Mouse (Mus musculus): ENCODE measurements around the gene Tbc1d10b.

DNA sequence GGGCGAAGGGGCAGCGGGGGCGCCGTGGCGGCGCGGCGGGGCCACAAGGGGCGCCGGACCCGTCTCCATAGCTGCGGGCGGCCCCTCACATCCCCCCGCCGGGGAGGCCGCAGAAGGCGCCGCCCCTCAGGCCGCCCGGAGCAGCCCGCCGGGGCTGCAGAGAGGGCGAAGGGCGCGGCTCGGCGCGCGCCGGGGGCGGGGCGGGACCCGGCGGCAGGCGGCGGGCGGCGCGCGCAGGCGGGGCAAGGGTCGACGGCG is at the start of gene Tbc1d10b:
- no peak for TF ChIP-seq EP300 (IDR thresholded peaks at IDR 0.05; ENCODE audit: low read length)
- no peak for TF ChIP-seq USF2 (conservative IDR thresholded peaks at IDR 0.05; ENCODE audit: low read depth, low read length)
- no peak for TF ChIP-seq CTCF (conservative IDR thresholded peaks at IDR 0.05 in 1 of 2, IDR thresholded peaks at IDR 0.05 in 1 of 2; ENCODE audit: low read depth in 2 of 2, low read length in 2 of 2)
- TF ChIP-seq POLR2A (IDR thresholded peaks at IDR 0.05; ENCODE audit: low read depth, low read length), result no peak
